Mouse (Mus musculus) ES-E14 (cell line): ENCODE measurements around the gene Magi3.

Experiments
- CHD2 ChIP-seq: IDR thresholded peaks from 2 replicates; pipeline ENCODE4 v1.6.1; 2014; ENCODE audit warnings: mild to moderate bottlenecking, low read depth, low read length, inconsistent platforms
- MAFK ChIP-seq: IDR thresholded peaks from 2 replicates; pipeline ENCODE4 v1.6.1; 2014; ENCODE audit warnings: mild to moderate bottlenecking, low read depth, low read length, inconsistent platforms; ENCODE audit not compliant: insufficient read depth
- ZC3H11A ChIP-seq: IDR thresholded peaks from 2 replicates; pipeline ENCODE4 v1.6.1; 2012; ENCODE audit warnings: low read depth, mild to moderate bottlenecking, inconsistent platforms, low read length, borderline replicate concordance

- TF ChIP-seq MAFK: no peak
- no peak for TF ChIP-seq ZC3H11A
- TF ChIP-seq CHD2: no peak
These were observed 14.9 kb upstream of the Magi3 start for GRCm38 (mm10) chr3:104235099-104235498.
